Mouse (Mus musculus): ENCODE data around the gene ccdc198. TPM values are rescaled to one million over a fixed set of nuclear protein-coding genes. Genes with fewer than 3 reads are reported as not detected.

Gene ccdc198
- total and polyA plus RNA-seq, 3 experiments: not detected

DNA sequence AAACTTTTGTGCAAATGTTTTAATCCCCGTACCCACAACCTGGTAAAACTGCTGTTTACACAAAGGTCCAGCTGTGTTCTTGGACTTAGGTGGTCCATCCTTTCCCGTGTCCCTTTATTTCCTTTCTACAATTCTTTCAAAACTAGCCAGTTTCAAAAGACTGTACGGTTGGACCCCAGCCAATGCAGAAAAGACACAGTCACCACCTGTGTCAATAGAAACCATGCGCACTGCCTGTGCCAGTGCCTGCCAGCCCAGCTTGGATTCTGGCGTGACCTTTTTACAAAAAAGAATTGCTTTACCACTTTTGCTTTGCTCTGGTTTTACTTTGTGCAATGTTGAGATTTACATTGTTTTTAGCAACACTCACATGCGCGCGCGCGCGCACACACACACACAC lies 18.3 kb downstream of the ccdc198 start:
- in situ Hi-C loops (cut with MboI; ENCODE audit: low pct_ligation_motif_present, low pct_unique_long_range_greater_than_20kb, low sequenced_read_pairs) (loop anchor here (25.0 kb wide), 1 partner anchor 510 kb away; no protein-coding TSS in a partner anchor), dilution Hi-C loops (cut with MboI; ENCODE audit: extremely low pct_ligation_motif_present, extremely low pct_unique_long_range_greater_than_20kb, low sequenced_read_pairs) (no loop called here)
- H3K4me2 ChIP-seq (ENCODE audit: insufficient read depth, low read depth, poor library complexity, severe bottlenecking): no peak overlapping the region
- no peaks in the 10 kb centered on the region for H3K79me2 ChIP-seq (replicated peaks; ENCODE audit: control insufficient read depth, extremely low read depth, insufficient read depth, poor library complexity, severe bottlenecking)
- no peak for TF ChIP-seq MEF2A (IDR thresholded peaks at IDR 0.05; ENCODE audit: borderline replicate concordance, low read depth, low read length)
- DNase-seq (ENCODE audit: extremely low read depth): no peak
- peaks cover 0 to 8% of the 10 kb centered on the region in 2 experiments; a peak in 2 of 4 replicates for H3K4me1 ChIP-seq (ENCODE audit: control insufficient read depth in 1 of 2, insufficient read depth in 2 of 2)
- H3K4me3 ChIP-seq (replicated peaks in 1 of 3; ENCODE audit: low read depth in 2 of 3, low read length in 2 of 3, poor library complexity in 1 of 3): no peak overlapping the region
- no peaks in the 10 kb centered on the region for H3K36me3 ChIP-seq (replicated peaks in 1 of 2; ENCODE audit: control insufficient read depth in 1 of 2, insufficient read depth in 1 of 2, low read length in 1 of 2)
- H3K27me3 ChIP-seq (replicated peaks): no peaks in the 10 kb centered on the region
- no peak overlapping the region for H3K27ac ChIP-seq (ENCODE audit: insufficient read depth, low read depth)
- no peaks in the 10 kb centered on the region for H3K9me3 ChIP-seq (replicated peaks; ENCODE audit: low read length)
- no peak overlapping the region for H3K9ac ChIP-seq (ENCODE audit: insufficient read depth, low read depth)

- Histone ChIP-seq H3K27ac (ENCODE audit: insufficient read depth, low read depth) (no peak overlapping the region), H3K36me3 (replicated peaks in 1 of 2; ENCODE audit: control insufficient read depth in 1 of 2, insufficient read depth in 1 of 2, low read length in 1 of 2) (no peaks in the 10 kb centered on the region), H3K9ac (ENCODE audit: insufficient read depth, low read depth) (no peak overlapping the region), H3K4me2 (ENCODE audit: insufficient read depth, low read depth, poor library complexity, severe bottlenecking) (no peak overlapping the region), H3K79me2 (replicated peaks; ENCODE audit: control insufficient read depth, extremely low read depth, insufficient read depth, poor library complexity, severe bottlenecking) (no peaks in the 10 kb centered on the region), H3K9me3 (replicated peaks; ENCODE audit: low read length) (no peaks in the 10 kb centered on the region), H3K4me1 (ENCODE audit: control insufficient read depth in 1 of 2, insufficient read depth in 2 of 2) (peaks cover 0 to 13% of the 10 kb centered on the region in 2 experiments; a peak in 2 of 4 replicates), H3K27me3 (replicated peaks) (no peaks in the 10 kb centered on the region), H3K4me3 (replicated peaks in 1 of 3; ENCODE audit: low read depth in 2 of 3, low read length in 2 of 3, poor library complexity in 1 of 3) (no peak overlapping the region)
- TF ChIP-seq PAX5 (IDR thresholded peaks at IDR 0.05; ENCODE audit: low read length) (no peak), BHLHE40 (IDR thresholded peaks at IDR 0.05; ENCODE audit: low read depth, low read length) (no peak), ZKSCAN1 (IDR thresholded peaks at IDR 0.05; ENCODE audit: borderline replicate concordance, low read depth, low read length) (no peak), MAX (IDR thresholded peaks at IDR 0.05; ENCODE audit: low read length) (no peak), NELFE (IDR thresholded peaks at IDR 0.05; ENCODE audit: low read depth, low read length) (no peak), USF1 (IDR thresholded peaks at IDR 0.05; ENCODE audit: low read depth, low read length) (no peak), RAD21 (IDR thresholded peaks at IDR 0.05; ENCODE audit: low read depth, low read length) (no peak), USF2 (conservative IDR thresholded peaks at IDR 0.05; ENCODE audit: low read depth, low read length) (no peak), UBTF (IDR thresholded peaks at IDR 0.05; ENCODE audit: low read depth, low read length) (no peak), GABPA (IDR thresholded peaks at IDR 0.05; ENCODE audit: insufficient replicate concordance, low read depth, low read length) (no peak), ELF1 (IDR thresholded peaks at IDR 0.05; ENCODE audit: low read depth, low read length) (no peak), CHD2 (IDR thresholded peaks at IDR 0.05; ENCODE audit: low read length) (no peak), ZNF384 (IDR thresholded peaks at IDR 0.05; ENCODE audit: low read depth, low read length) (no peak), POLR2AphosphoS2 (IDR thresholded peaks at IDR 0.05; ENCODE audit: low read depth, low read length) (no peak), SMC3 (IDR thresholded peaks at IDR 0.05; ENCODE audit: low read depth, low read length) (no peak), JUND (conservative IDR thresholded peaks at IDR 0.05; ENCODE audit: low read depth, low read length) (no peak), MAZ (IDR thresholded peaks at IDR 0.05; ENCODE audit: low read depth, low read length) (no peak), ZC3H11A (IDR thresholded peaks at IDR 0.05; ENCODE audit: low read depth, low read length) (no peak)
- DNase-seq (ENCODE audit: extremely low read depth): no peak
- in situ Hi-C loops (cut with MboI; ENCODE audit: low pct_ligation_motif_present, low pct_unique_long_range_greater_than_20kb, low sequenced_read_pairs): loop anchor here (25.0 kb wide), 1 partner anchor 511 kb away; no protein-coding TSS in a partner anchor
- dilution Hi-C loops (cut with MboI; ENCODE audit: extremely low pct_ligation_motif_present, extremely low pct_unique_long_range_greater_than_20kb, low sequenced_read_pairs): no loop called here
Observed at GRCm38 (mm10) chr14:49226471-49226870, 18.8 kb downstream of the ccdc198 start.
